Mouse (Mus musculus): ENCODE measurements around the gene Eif4g3. TPM values are rescaled to one million over a fixed set of nuclear protein-coding genes. Genes with fewer than 3 reads are reported as not detected.

The Eif4g3 gene
- polyA plus RNA-seq, 1 experiment from 2014 or later = 48.6 TPM

Small RNA genes lying within 50 kb of the gene (microRNA-seq; reads per million reads assigned to microRNA genes)
- gene Mir6399 = 0.88 reads per million

Other genes with a start within 250 kb of the Eif4g3 start
- gene Alpl, start 196.6 kb upstream of the Eif4g3 start, polyA plus RNA-seq (2015; fragmentation: Nextera tagmentation; extraction: Ambion mirVana) = 6.5 and 8.1 TPM in 2 replicates
- gene Ece1, start 130.8 kb upstream of the Eif4g3 start, polyA plus RNA-seq (2015; fragmentation: Nextera tagmentation; extraction: Ambion mirVana) = 10.1 and 11.2 TPM in 2 replicates
- 261 and 262 TPM in 2 replicates for gene Hp1bp3, start 223.3 kb downstream of the Eif4g3 start, polyA plus RNA-seq (2015; fragmentation: Nextera tagmentation; extraction: Ambion mirVana)

All from forebrain, embryonic 15.5 days (tissue).